Mouse (Mus musculus) small intestine, adult 2 months (tissue): ENCODE results near the gene Pdha1.

ENCODE experiments used
- CTCF ChIP-seq: fragments of 200-500 bp; IDR thresholded peaks from 2 replicates; pipeline ENCODE4 v1.5.1; 2012; ENCODE audit warnings: low read depth, mild to moderate bottlenecking, control low read depth, inconsistent platforms, low read length, moderate library complexity, mixed read lengths; ENCODE audit not compliant: insufficient replicate concordance, insufficient read length; ENCODE audit errors: extremely low read depth
- POLR2A ChIP-seq: fragments of 200-500 bp; IDR thresholded peaks from 2 replicates; pipeline ENCODE4 v1.6.1; 2012; ENCODE audit warnings: low read depth, mild to moderate bottlenecking, control low read depth, inconsistent platforms, low read length, moderate library complexity

DNA sequence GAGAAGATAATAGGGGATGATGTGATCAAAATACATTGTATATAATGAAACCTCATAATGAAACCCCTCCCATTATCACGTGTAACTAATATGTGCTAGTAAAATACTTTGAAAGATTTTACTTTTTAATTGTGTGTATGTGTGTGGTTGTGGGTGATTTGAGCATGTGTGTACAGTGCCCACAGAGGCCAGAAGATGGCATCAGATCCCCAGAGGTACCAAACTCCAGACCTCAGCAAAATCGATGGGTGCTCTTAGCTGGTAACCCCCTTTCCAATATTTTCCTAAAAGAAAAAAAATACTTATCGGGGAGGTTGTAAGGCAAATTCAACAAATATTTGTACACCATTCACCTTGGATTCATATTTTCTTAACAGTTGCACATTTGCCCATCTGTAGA lies 40.8 kb upstream of the Pdha1 start:
- TF ChIP-seq POLR2A = no peak
- TF ChIP-seq CTCF = no peak
